Mouse (Mus musculus) G1E (cell line): ENCODE results near the gene Jchain.

Experiments used
- CTCF ChIP-seq: IDR thresholded peaks from 2 replicates; pipeline ENCODE4 v1.5.1; 2012; ENCODE audit warnings: low read depth, low read length, inconsistent platforms, mixed read lengths
- GATA1 ChIP-seq: IDR thresholded peaks from 2 replicates; pipeline ENCODE4 v1.6.1; 2012; ENCODE audit warnings: borderline replicate concordance, low read length, inconsistent platforms, mixed read lengths
- GATA2 ChIP-seq: IDR thresholded peaks from 2 replicates; pipeline ENCODE4 v1.6.1; 2012; ENCODE audit warnings: low read depth, low read length, inconsistent platforms, borderline replicate concordance
- POLR2AphosphoS5 ChIP-seq: IDR thresholded peaks from 2 replicates; pipeline ENCODE4 v1.6.1; 2012; ENCODE audit warnings: low read depth, low read length, inconsistent platforms; ENCODE audit not compliant: insufficient replicate concordance

DNA sequence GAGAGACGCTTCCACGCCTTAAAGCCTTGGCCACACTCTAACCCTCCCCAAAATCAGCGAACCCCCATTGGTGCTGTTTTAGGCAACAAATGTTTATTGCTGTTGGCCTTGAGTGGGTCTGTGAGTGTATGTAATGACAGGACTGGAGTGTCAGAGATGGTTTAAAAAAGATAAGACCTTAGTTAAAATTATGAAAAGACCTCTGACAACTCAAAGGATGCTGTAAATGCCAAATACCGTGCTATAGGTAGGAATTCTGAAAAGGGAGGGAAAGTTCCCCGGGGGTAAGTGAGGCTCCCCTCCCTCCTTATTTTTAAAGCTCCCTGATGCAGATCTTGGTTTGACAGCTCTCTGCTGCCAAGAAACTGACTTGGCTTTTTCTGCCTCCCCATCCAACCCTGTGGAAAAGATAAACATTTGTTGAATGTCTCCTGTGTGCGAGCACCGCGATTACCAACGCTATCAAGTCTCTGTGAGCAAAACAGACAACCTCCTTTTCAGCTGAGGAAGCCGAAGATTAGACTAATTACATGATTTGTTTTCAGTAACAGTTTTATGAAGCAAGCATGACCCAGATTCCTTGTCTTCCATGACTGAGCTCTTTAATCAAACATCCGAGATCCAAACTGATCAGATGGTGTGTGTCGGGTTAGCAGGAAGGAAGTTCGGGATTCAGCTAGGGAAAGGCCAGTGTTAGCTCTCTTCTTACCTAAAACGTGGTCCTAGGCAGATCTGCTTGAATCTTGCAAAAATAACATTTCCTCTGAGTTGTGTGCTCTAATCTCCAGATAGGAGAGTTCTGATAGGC, 38.5 kb upstream of the Jchain start:
- TF ChIP-seq CTCF (no peak), GATA2 (no peak), GATA1 (no peak), POLR2AphosphoS5 (no peak)
